In the genomic region with DNA sequence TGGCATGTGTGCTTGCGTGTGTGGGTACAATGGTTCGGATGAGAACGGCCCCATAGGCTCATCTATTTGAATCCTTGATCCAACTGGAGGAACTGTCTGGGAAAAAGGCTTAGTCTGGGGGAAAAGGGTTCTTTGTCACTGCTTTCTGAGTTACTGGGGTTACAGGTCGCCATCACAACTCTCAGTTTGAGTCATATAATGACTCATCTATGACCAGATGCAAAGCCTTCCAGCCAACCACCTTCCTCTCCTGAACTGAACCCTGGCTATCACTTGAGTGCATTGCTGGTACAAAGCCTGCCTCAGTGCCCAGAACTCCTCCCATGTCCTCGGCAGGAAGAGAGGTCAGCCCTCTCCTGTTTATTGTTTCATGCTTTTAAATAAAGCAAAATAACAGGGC, we compare ENCODE assay signal across 24 mouse cellular contexts.
"Had no signal": no experiment of that assay in that cellular context is flagged by ENCODE, and none has a peak within 500 bp of the region (broad histone marks: within the 10 kb centered on the region; RNA-seq: fewer than 3 reads in every experiment).

No protein-coding gene starts in this region.

- H3K27me3 ChIP-seq: kidney, embryonic 15.5 days; limb, embryonic 12.5 days; limb, embryonic 15.5 days; midbrain, embryonic 12.5 days; midbrain, embryonic 15.5 days; neural tube, embryonic 12.5 days; neural tube, embryonic 15.5 days had no signal

- H3K4me1 ChIP-seq: limb, embryonic 12.5 days; midbrain, embryonic 12.5 days; midbrain, embryonic 15.5 days; neural tube, embryonic 12.5 days had no signal

- H3K9ac ChIP-seq: kidney, embryonic 15.5 days; limb, embryonic 12.5 days; limb, embryonic 15.5 days; liver, embryonic 14.5 days; liver, postnatal 0 days; lung, embryonic 14.5 days; midbrain, embryonic 12.5 days; midbrain, embryonic 15.5 days; neural tube, embryonic 12.5 days; neural tube, embryonic 15.5 days had no signal

- ATAC-seq: liver, postnatal 0 days; lung, postnatal 0 days; midbrain, embryonic 15.5 days had no signal

- H3K4me2 ChIP-seq: kidney, embryonic 15.5 days; limb, embryonic 12.5 days; limb, embryonic 15.5 days; liver, embryonic 11.5 days; lung, embryonic 14.5 days; midbrain, embryonic 12.5 days; midbrain, embryonic 15.5 days; neural tube, embryonic 12.5 days; neural tube, embryonic 15.5 days had no signal

- H3K27ac ChIP-seq: kidney, embryonic 15.5 days; limb, embryonic 12.5 days; limb, embryonic 15.5 days; liver, embryonic 14.5 days; macrophage; midbrain, embryonic 12.5 days; midbrain, embryonic 15.5 days; neural tube, embryonic 12.5 days; neural tube, embryonic 15.5 days; stomach, postnatal 0 days had no signal

- H3K9me3 ChIP-seq: kidney, embryonic 15.5 days; limb, embryonic 12.5 days; limb, embryonic 15.5 days; midbrain, embryonic 12.5 days; midbrain, embryonic 15.5 days; neural tube, embryonic 12.5 days; neural tube, embryonic 15.5 days had no signal

- H3K36me3 ChIP-seq: kidney, embryonic 15.5 days; limb, embryonic 12.5 days; limb, embryonic 15.5 days; midbrain, embryonic 12.5 days; midbrain, embryonic 15.5 days; neural tube, embryonic 12.5 days; neural tube, embryonic 15.5 days had no signal

- DNase-seq: kidney, postnatal 10 days; kidney, postnatal 36 days; layer of hippocampus, postnatal 36 days; left cerebral cortex, postnatal 4 days; liver, postnatal 0 days; lung, embryonic 14.5 days; right cerebral cortex, adult 18-20 months; right cerebral cortex, postnatal 14 days; right cerebral cortex, postnatal 4 days; thymus, adult 2 months; thymus, postnatal 14 days; thymus, postnatal 4 days had no signal

- H3K4me3 ChIP-seq: kidney, embryonic 15.5 days; limb, embryonic 12.5 days; limb, embryonic 15.5 days; midbrain, embryonic 12.5 days; midbrain, embryonic 15.5 days; neural tube, embryonic 12.5 days; neural tube, embryonic 15.5 days had no signal
